Mouse (Mus musculus): ENCODE measurements at regions not wholly inside any gene's neighbourhood (a gene's known extent, or its start where the extent isn't known, plus 50 kb on each side); places are given as distances from the start of the nearest gene placed in this dataset.
"Not testable (repeated sequence)": the region's sequence is repeated elsewhere in the genome, so short reads cannot be mapped to it uniquely, and the experiment has no call there.

DNA sequence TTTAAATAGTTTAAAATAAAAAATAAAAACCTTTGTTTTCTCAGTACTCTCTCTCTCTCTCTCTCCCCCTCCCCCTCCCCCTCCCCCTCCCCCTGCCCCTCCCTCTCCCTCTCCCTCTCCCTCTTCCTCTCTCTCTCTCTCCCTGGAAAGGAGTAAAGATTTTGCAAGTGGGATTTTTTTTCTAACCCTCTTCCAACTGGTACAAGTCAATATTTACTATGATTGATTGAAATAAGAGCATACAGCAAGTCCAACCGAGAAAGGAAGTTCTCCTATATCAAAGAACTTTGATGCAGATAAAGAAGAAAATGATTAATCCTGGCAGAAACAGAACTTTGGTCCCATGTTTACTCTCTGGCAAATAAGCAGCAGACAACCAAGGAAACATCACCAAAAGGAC, 89.0 kb upstream of the Reln start:
- DNase-seq (ENCODE audit: low read depth, low spot score), result no peak

DNA sequence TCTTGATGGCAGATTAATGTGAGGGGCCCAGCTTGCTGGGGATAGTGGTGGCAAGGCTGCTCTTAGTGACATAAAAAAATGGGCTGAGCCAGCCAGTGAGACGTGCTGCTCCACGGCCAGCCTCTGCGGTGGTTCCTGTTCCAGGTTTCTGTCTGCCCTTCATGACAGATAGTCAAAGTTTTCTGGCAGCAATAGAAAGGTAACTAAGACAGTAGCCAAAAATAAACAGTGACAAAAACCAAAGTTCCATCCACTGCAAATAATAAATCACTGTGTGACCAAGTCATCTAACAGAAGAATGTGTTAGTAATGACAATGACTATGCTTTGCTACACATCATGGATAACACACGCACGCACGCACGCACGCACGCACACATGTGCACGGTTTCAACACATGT, 87.2 kb upstream of the Reln start:
- no peak for DNase-seq (ENCODE audit: low read depth, low spot score)

DNA sequence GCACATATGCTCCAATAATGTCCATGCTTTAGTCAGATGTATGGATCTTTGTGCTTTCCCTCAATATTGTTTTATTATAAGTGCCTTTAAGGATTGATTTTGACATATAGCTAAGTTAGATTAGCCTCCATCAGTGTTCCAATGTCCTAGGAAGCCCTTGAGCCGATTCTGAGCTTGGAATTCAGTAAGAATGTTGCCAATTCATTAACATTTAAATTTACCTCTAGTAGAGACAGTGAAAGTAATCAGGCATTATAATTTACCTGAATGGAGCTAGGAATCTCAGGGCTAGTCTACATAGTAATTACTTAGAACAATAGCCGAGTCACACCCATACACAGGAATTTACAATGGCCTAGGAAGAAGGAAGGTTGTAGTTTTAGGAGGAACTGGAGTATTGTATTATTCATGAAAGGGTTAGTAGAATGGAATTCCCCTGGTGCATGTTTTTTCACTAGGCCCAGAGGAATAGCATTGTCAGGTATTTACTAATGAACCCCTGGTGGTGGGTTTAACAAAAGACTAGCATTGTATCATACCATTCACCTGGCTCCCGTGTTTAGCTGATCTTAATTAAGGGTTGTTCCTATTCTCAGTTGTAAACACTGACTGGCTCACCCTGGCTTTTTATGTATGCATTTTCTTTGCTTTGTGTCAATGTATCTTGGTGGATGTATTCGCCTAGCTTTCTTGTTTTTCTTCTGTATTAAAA, 81.4 kb upstream of the Reln start:
- not testable (repeated sequence) for DNase-seq (ENCODE audit: low read depth, low spot score)

DNA sequence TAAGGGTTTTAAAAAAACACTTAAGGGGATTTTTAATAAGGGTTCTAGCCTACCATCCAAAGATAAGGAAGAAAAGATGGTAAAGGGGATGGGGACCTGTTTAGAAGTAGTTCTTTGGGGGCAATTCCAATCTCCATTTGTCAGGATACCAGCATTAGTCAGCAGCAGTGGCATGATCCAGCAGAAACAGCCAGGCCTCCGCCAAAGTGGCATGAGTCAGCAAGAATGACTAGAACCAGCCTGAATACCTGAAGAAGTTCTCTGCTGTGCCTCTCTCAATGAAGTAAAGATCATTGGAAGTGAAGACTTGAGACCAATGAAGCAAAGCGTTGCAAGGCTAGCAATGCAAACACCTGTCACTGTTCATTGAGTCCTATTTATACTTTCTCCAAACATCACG, 71.5 kb upstream of the Reln start:
- DNase-seq (ENCODE audit: low read depth, low spot score), result peak; percentile 11

DNA sequence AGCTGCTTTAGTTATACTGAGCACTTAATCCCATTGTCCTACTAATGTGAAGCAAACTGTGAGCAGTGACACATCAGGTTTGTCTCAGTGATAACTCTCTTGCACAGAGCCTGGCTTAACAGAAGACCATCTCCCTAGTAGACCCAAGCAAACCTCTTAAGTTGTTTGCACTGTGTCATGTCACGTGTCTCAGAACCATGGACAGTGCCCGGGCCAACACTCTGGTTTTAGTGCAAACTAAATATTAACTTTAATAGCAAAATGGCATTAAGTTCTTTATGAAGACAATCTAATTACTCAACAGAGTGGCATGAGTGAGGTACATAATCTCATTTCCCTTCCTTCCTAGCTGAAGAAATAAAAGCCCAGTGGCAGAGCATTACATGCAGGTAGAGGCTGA, 54.6 kb upstream of the Reln start:
- peak; percentile 5 for DNase-seq (ENCODE audit: low read depth, low spot score)
